Mouse (Mus musculus): ENCODE results near the gene Bsg. TPM values are rescaled to one million over a fixed set of nuclear protein-coding genes. Genes with fewer than 3 reads are reported as not detected.

The Bsg gene
- polyA plus RNA-seq, 1 experiment: 1,268 TPM

GRCm38 (mm10) chr10:79693580-79694378 lies 10.5 kb upstream of the Bsg start:
- Histone ChIP-seq H3K4me3 (no peak overlapping the region), H3K4me2 (ENCODE audit: low read depth) (no peak overlapping the region), H3ac (ENCODE audit: control insufficient read depth, insufficient read length) (no peak overlapping the region), H3K79me2 (ENCODE audit: control insufficient read depth, insufficient read depth) (no peaks in the 10 kb centered on the region), H3K27me3 (ENCODE audit: control insufficient read depth, insufficient read depth, insufficient read length) (no peaks in the 10 kb centered on the region), H3K36me3 (ENCODE audit: control insufficient read depth, insufficient read depth) (peaks cover 3% of the 10 kb centered on the region)
- TF ChIP-seq MYOG (IDR thresholded peaks at IDR 0.05; ENCODE audit: control insufficient read depth in 1 of 3, insufficient read depth in 1 of 3, insufficient read length in 2 of 3, low read depth in 2 of 3) (no peak), CEBPB (IDR thresholded peaks at IDR 0.05; ENCODE audit: insufficient read depth, poor library complexity, severe bottlenecking) (no peak), MYOD1 (IDR thresholded peaks at IDR 0.05; ENCODE audit: control insufficient read depth in 1 of 3, insufficient read length in 2 of 3, low read depth in 2 of 3) (no peak), MAX (IDR thresholded peaks at IDR 0.05; ENCODE audit: low read depth) (no peak), TCF3 (IDR thresholded peaks at IDR 0.05; ENCODE audit: insufficient read length, low read depth) (no peak), POLR2AphosphoS2 (IDR thresholded peaks at IDR 0.05; ENCODE audit: insufficient read length, low read depth) (no peak), E2F4 (IDR thresholded peaks at IDR 0.05; ENCODE audit: insufficient read depth) (no peak), USF1 (IDR thresholded peaks at IDR 0.05; ENCODE audit: low read depth) (no peak), POLR2A (IDR thresholded peaks at IDR 0.05; ENCODE audit: insufficient read length, low read depth) (no peak), REST (IDR thresholded peaks at IDR 0.05; ENCODE audit: insufficient read depth, insufficient read length) (no peak)

- TF ChIP-seq MAX (IDR thresholded peaks at IDR 0.05; ENCODE audit: low read depth) (no peak), REST (IDR thresholded peaks at IDR 0.05; ENCODE audit: insufficient read depth, insufficient read length) (no peak), TCF12 (IDR thresholded peaks at IDR 0.05; ENCODE audit: insufficient read depth, poor library complexity, severe bottlenecking) (no peak), MYOD1 (IDR thresholded peaks at IDR 0.05; ENCODE audit: control insufficient read depth in 1 of 3, insufficient read length in 2 of 3, low read depth in 2 of 3) (no peak), USF1 (IDR thresholded peaks at IDR 0.05; ENCODE audit: low read depth) (no peak), POLR2A (IDR thresholded peaks at IDR 0.05; ENCODE audit: insufficient read length, low read depth) (no peak), CEBPB (IDR thresholded peaks at IDR 0.05; ENCODE audit: insufficient read depth, poor library complexity, severe bottlenecking) (no peak), SRF (IDR thresholded peaks at IDR 0.05; ENCODE audit: control insufficient read depth, insufficient read length, low read depth) (no peak), E2F4 (IDR thresholded peaks at IDR 0.05; ENCODE audit: insufficient read depth) (no peak), MYOG (IDR thresholded peaks at IDR 0.05; ENCODE audit: control insufficient read depth in 1 of 3, insufficient read depth in 1 of 3, insufficient read length in 2 of 3, low read depth in 2 of 3) (no peak), POLR2AphosphoS2 (IDR thresholded peaks at IDR 0.05; ENCODE audit: insufficient read length, low read depth) (no peak), TCF3 (IDR thresholded peaks at IDR 0.05; ENCODE audit: insufficient read length, low read depth) (no peak)
- Histone ChIP-seq H3ac (ENCODE audit: control insufficient read depth, insufficient read length) (no peak overlapping the region), H3K27me3 (ENCODE audit: control insufficient read depth, insufficient read depth, insufficient read length) (no peaks in the 10 kb centered on the region), H3K4me2 (ENCODE audit: low read depth) (no peak overlapping the region), H3K36me3 (ENCODE audit: control insufficient read depth, insufficient read depth) (no peaks in the 10 kb centered on the region), H3K79me2 (ENCODE audit: control insufficient read depth, insufficient read depth) (no peaks in the 10 kb centered on the region), H3K4me3 (no peak overlapping the region)
These were observed 10.0 kb upstream of the Bsg start for GRCm38 (mm10) chr10:79694379-79694655.

GRCm38 (mm10) chr10:79695231-79696128 lies 8.8 kb upstream of the Bsg start:
- Histone ChIP-seq H3K36me3 (ENCODE audit: control insufficient read depth, insufficient read depth) (no peaks in the 10 kb centered on the region), H3K27me3 (ENCODE audit: control insufficient read depth, insufficient read depth, insufficient read length) (no peaks in the 10 kb centered on the region), H3ac (ENCODE audit: control insufficient read depth, insufficient read length) (no peak overlapping the region), H3K4me2 (ENCODE audit: low read depth) (no peak overlapping the region), H3K79me2 (ENCODE audit: control insufficient read depth, insufficient read depth) (no peaks in the 10 kb centered on the region), H3K4me3 (no peak overlapping the region)
- TF ChIP-seq TCF12 (IDR thresholded peaks at IDR 0.05; ENCODE audit: insufficient read depth, poor library complexity, severe bottlenecking) (no peak), POLR2AphosphoS2 (IDR thresholded peaks at IDR 0.05; ENCODE audit: insufficient read length, low read depth) (peak; percentile 15), MYOD1 (IDR thresholded peaks at IDR 0.05; ENCODE audit: control insufficient read depth in 1 of 3, insufficient read length in 2 of 3, low read depth in 2 of 3) (peak in 1 of 3 experiments; percentile 4), MAX (IDR thresholded peaks at IDR 0.05; ENCODE audit: low read depth) (no peak), CEBPB (IDR thresholded peaks at IDR 0.05; ENCODE audit: insufficient read depth, poor library complexity, severe bottlenecking) (no peak)

GRCm38 (mm10) chr10:79696129-79696651 lies 8.1 kb upstream of the Bsg start:
- Histone ChIP-seq H3ac (ENCODE audit: control insufficient read depth, insufficient read length) (no peak overlapping the region), H3K36me3 (ENCODE audit: control insufficient read depth, insufficient read depth) (no peaks in the 10 kb centered on the region), H3K4me3 (no peak overlapping the region), H3K27me3 (ENCODE audit: control insufficient read depth, insufficient read depth, insufficient read length) (no peaks in the 10 kb centered on the region), H3K79me2 (ENCODE audit: control insufficient read depth, insufficient read depth) (no peaks in the 10 kb centered on the region), H3K4me2 (ENCODE audit: low read depth) (no peak overlapping the region)
- TF ChIP-seq REST (IDR thresholded peaks at IDR 0.05; ENCODE audit: insufficient read depth, insufficient read length) (no peak), TCF3 (IDR thresholded peaks at IDR 0.05; ENCODE audit: insufficient read length, low read depth) (no peak), POLR2AphosphoS2 (IDR thresholded peaks at IDR 0.05; ENCODE audit: insufficient read length, low read depth) (no peak), CEBPB (IDR thresholded peaks at IDR 0.05; ENCODE audit: insufficient read depth, poor library complexity, severe bottlenecking) (no peak)
